Mouse (Mus musculus) CD4-positive, CD25-positive, alpha-beta regulatory T cell (primary cell): Measurements from ENCODE around the gene Sycp2l. TPM values are rescaled to one million over a fixed set of nuclear protein-coding genes. Genes with fewer than 3 reads are reported as not detected.

ENCODE experiments used
- polyA plus RNA-seq: library from polyadenylated mRNA; unstranded; fragments of 100-300 nt; shearing (Covaris generic); gene quantifications from one replicate; pipeline ENCODE4 v1.2.1, GENCODE M21; 2017

The Sycp2l gene
- not detected for polyA plus RNA-seq

GRCm38 (mm10) chr13:41113940-41114339 lies at the start of gene Sycp2l:
Sycp2l (plus strand) TSS chr13:41114307.

GRCm38 (mm10) chr13:41079421-41079780 lies 34.7 kb upstream of the Sycp2l start, which contains the start of gene Mak:
Mak (minus strand) TSS chr13:41079706.

GRCm38 (mm10) chr13:41110935-41111334 lies 3.2 kb upstream of the Sycp2l start, which contains the start of gene Gcm2:
Gcm2 (minus strand) TSS chr13:41111035.

GRCm38 (mm10) chr13:41220304-41220834 lies 106.3 kb downstream of the Sycp2l start, which contains the start of gene Elovl2:
Elovl2 (minus strand) TSS chr13:41220405.

Other genes with a start within 250 kb of the Sycp2l start
- gene Pak1ip1, start 113.3 kb upstream of the Sycp2l start, polyA plus RNA-seq, result 101 TPM
- 163 TPM for gene Tmem14c, start 98.0 kb upstream of the Sycp2l start, polyA plus RNA-seq
- gene Mak, start 34.6 kb upstream of the Sycp2l start, polyA plus RNA-seq, result not detected
- gene Gcm2, start 3.3 kb upstream of the Sycp2l start, polyA plus RNA-seq, result 0.13 TPM
- not detected for gene Elovl2, start 106.1 kb downstream of the Sycp2l start, polyA plus RNA-seq
- gene Smim13, start 135.5 kb downstream of the Sycp2l start, polyA plus RNA-seq, result 9.8 TPM
- gene Gm17364, start 159.7 kb downstream of the Sycp2l start, polyA plus RNA-seq, result not detected